Mouse (Mus musculus): ENCODE measurements around the gene Mtch2.
"Not testable (repeated sequence)": the region's sequence is repeated elsewhere in the genome, so short reads cannot be mapped to it uniquely, and the experiment has no call there.

Mtch2 gene

GRCm38 (mm10) chr2:90864184-90864583, 17.2 kb downstream of the Mtch2 start:
- DNase-seq (ENCODE audit: low spot score), result no peak

GRCm38 (mm10) chr2:90866524-90866923, 19.6 kb downstream of the Mtch2 start:
- peak; percentile 77 for DNase-seq (ENCODE audit: low spot score)

- DNase-seq (ENCODE audit: low spot score), result peak; percentile 29
Measured at GRCm38 (mm10) chr2:90870136-90870601, 23.2 kb downstream of the Mtch2 start.

- DNase-seq (ENCODE audit: low spot score), result no peak
Measured at GRCm38 (mm10) chr2:90871180-90871961, 24.4 kb downstream of the Mtch2 start.

- no peak for DNase-seq (ENCODE audit: low spot score)
Measured at GRCm38 (mm10) chr2:90874025-90874424, 27.1 kb downstream of the Mtch2 start.

GRCm38 (mm10) chr2:90875239-90875638, 28.3 kb downstream of the Mtch2 start:
- no peak for DNase-seq (ENCODE audit: low spot score)

GRCm38 (mm10) chr2:90877584-90878259, 30.8 kb downstream of the Mtch2 start:
- DNase-seq (ENCODE audit: low spot score), result no peak

GRCm38 (mm10) chr2:90879419-90879818, 32.5 kb downstream of the Mtch2 start:
- no peak for DNase-seq (ENCODE audit: low spot score)

GRCm38 (mm10) chr2:90880144-90880785, 33.3 kb downstream of the Mtch2 start:
- no peak for DNase-seq (ENCODE audit: low spot score)

- no peak for DNase-seq (ENCODE audit: low spot score)
Measured at GRCm38 (mm10) chr2:90881824-90882223, 34.9 kb downstream of the Mtch2 start.

- DNase-seq (ENCODE audit: low spot score), result no peak
Measured at GRCm38 (mm10) chr2:90885218-90886041, 38.5 kb downstream of the Mtch2 start, which contains the start of gene C1qtnf4. C1qtnf4 (plus strand) TSS chr2:90885860.

GRCm38 (mm10) chr2:90886436-90886835, 39.5 kb downstream of the Mtch2 start:
- DNase-seq (ENCODE audit: low spot score), result no peak

GRCm38 (mm10) chr2:90887627-90888026, 40.7 kb downstream of the Mtch2 start:
- DNase-seq (ENCODE audit: low spot score), result no peak

GRCm38 (mm10) chr2:90889550-90890548, 42.9 kb downstream of the Mtch2 start:
- DNase-seq (ENCODE audit: low spot score), result peak; percentile 60

GRCm38 (mm10) chr2:90893673-90894298, 46.8 kb downstream of the Mtch2 start:
- DNase-seq (ENCODE audit: low spot score), result no peak

- DNase-seq (ENCODE audit: low spot score), result not testable (repeated sequence)
Measured at GRCm38 (mm10) chr2:90894299-90894677, 47.3 kb downstream of the Mtch2 start.

GRCm38 (mm10) chr2:90903398-90903797, 56.4 kb downstream of the Mtch2 start:
- no peak for DNase-seq (ENCODE audit: low spot score)

GRCm38 (mm10) chr2:90904076-90904855, 57.3 kb downstream of the Mtch2 start, which contains the start of the genes Kbtbd4 and Ndufs3:
Kbtbd4 (plus strand) TSS chr2:90904740.
Ndufs3 (minus strand) TSS chr2:90904827.
- peak; percentile 86 for DNase-seq (ENCODE audit: low spot score)

- DNase-seq (ENCODE audit: low spot score), result no peak
Measured at GRCm38 (mm10) chr2:90904856-90905224, 57.9 kb downstream of the Mtch2 start.

All from ovary, postnatal 36 days (tissue).